Mouse (Mus musculus) embryonic fibroblast, embryonic 13.5 days (primary cell): Measurements from ENCODE around the gene Coq9.

Experiments used
- CTCF ChIP-seq: IDR thresholded peaks from 2 replicates; pipeline ENCODE4 v1.5.1; 2011; ENCODE audit warnings: mild to moderate bottlenecking, control low read depth, low read length, moderate library complexity, borderline replicate concordance; ENCODE audit not compliant: insufficient read depth
- POLR2A ChIP-seq: IDR thresholded peaks from 2 replicates; pipeline ENCODE4 v1.6.1; 2011; ENCODE audit warnings: low read depth, mild to moderate bottlenecking, control low read depth, low read length, moderate library complexity

GRCm38 (mm10) chr8:94863897-94864673 is 26.0 kb downstream of the Coq9 start:
- TF ChIP-seq CTCF (no peak), POLR2A (no peak)
